Mouse (Mus musculus) forebrain, embryonic 14.5 days (tissue): ENCODE data around the gene Relb. TPM values are rescaled to one million over a fixed set of nuclear protein-coding genes. Genes with fewer than 3 reads are reported as not detected.

ENCODE experiments used
- ATAC-seq: fragments of 200-750 bp; cut with Nextera tagmentation; 2 replicates; pipeline ENCODE4 v1.8.0; 2017; ENCODE audit warnings: mild to moderate bottlenecking, moderate library complexity
- DNase-seq: peaks from one replicate; pipeline ENCODE4 v3.0.0-alpha.2; 2015; ENCODE audit warnings: low spot score
- H3K27ac ChIP-seq: fragments of 300-500 bp; sonication (generic); 2 replicates; pipeline ENCODE4 v1.5.1; 2014; ENCODE audit warnings: low read depth, mild to moderate bottlenecking, control low read depth, low read length, moderate library complexity
- H3K27me3 ChIP-seq: fragments of 300-500 bp; sonication (generic); replicated peaks from 2 replicates; pipeline ENCODE4 v1.6.1; 2014; ENCODE audit warnings: low read length, control low read depth, mixed read lengths; ENCODE audit not compliant: control insufficient read depth, insufficient read depth
- H3K36me3 ChIP-seq: fragments of 300-500 bp; sonication (generic); 2 replicates; pipeline ENCODE4 v1.6.1; 2014; ENCODE audit warnings: low read length, control low read depth; ENCODE audit not compliant: control insufficient read depth, insufficient read depth
- H3K4me1 ChIP-seq: fragments of 300-500 bp; sonication (generic); 2 replicates; pipeline ENCODE4 v1.6.1; 2014; ENCODE audit warnings: antibody characterized with exemption, low read length, control low read depth; ENCODE audit not compliant: control insufficient read depth, insufficient read depth
- H3K4me2 ChIP-seq: fragments of 300-500 bp; sonication (generic); 2 replicates; pipeline ENCODE4 v1.6.1; 2014; ENCODE audit warnings: mild to moderate bottlenecking, control low read depth, low read length
- H3K4me3 ChIP-seq: fragments of 300-500 bp; sonication (generic); 2 replicates; pipeline ENCODE4 v1.5.1; 2014; ENCODE audit warnings: low read depth, low read length, control low read depth
- H3K9ac ChIP-seq: fragments of 300-500 bp; sonication (generic); 2 replicates; pipeline ENCODE4 v1.6.1; 2014; ENCODE audit warnings: mild to moderate bottlenecking, low read length, control low read depth, moderate library complexity
- H3K9me3 ChIP-seq: fragments of 300-500 bp; sonication (generic); replicated peaks from 2 replicates; pipeline ENCODE4 v1.6.1; 2016; ENCODE audit warnings: low read length, control low read depth, mixed read lengths; ENCODE audit not compliant: control insufficient read depth
- WGBS: fragments of 180-500 bp; shearing (Covaris S2); extraction: QIAGEN DNeasy Blood & Tissue Kit; methylation state at CpG from one replicate; pipeline ENCODE4 v1.1.7; 2014; 5-methylcytosine and 5-hydroxymethylcytosine counted together
- polyA plus RNA-seq: library from polyadenylated mRNA; unstranded; fragments of >200 nt; fragmentation: Nextera tagmentation; extraction: Ambion mirVana; gene quantifications from 2 replicates; pipeline ENCODE4 v1.2.1, GENCODE M21; 2014

Relb gene
- polyA plus RNA-seq, result 2.8 and 3.0 TPM in 2 replicates

- peak within 1 kb of the TSS; percentile 56; the same call in 1 of the 2 replicates for H3K27ac ChIP-seq
- peaks cover 25% of the 10 kb centered on the region for H3K36me3 ChIP-seq
- peak within 1 kb of the TSS; percentile 52; the same call in 1 of the 2 replicates for H3K9ac ChIP-seq
- peak; percentile 78 for ATAC-seq
- H3K4me1 ChIP-seq, result peaks cover 2% of the 10 kb centered on the region; the same call in 1 of the 2 replicates
- peak within 1 kb of the TSS; percentile 67 for H3K4me3 ChIP-seq
- H3K27me3 ChIP-seq, result no peaks in the 10 kb centered on the region
- H3K4me2 ChIP-seq, result peak within 1 kb of the TSS; percentile 98
- 2% methylated on average over 36 of the region's 41 CpGs for WGBS
- DNase-seq, result peak; percentile 95
- H3K9me3 ChIP-seq, result no peaks in the 10 kb centered on the region
These were observed at the start of gene Relb for GRCm38 (mm10) chr7:19629361-19629734. Relb (minus strand) TSS chr7:19629438.

- H3K9me3 ChIP-seq, result no peaks in the 10 kb centered on the region
- WGBS, result 90% methylated on average over 3 of the region's 3 CpGs
- no peak for ATAC-seq
- no peaks in the 10 kb centered on the region for H3K27me3 ChIP-seq
- H3K4me3 ChIP-seq, result no peak overlapping the region
- H3K4me1 ChIP-seq, result no peaks in the 10 kb centered on the region
- H3K36me3 ChIP-seq, result no peaks in the 10 kb centered on the region
- no peak overlapping the region for H3K27ac ChIP-seq
- H3K4me2 ChIP-seq, result no peak overlapping the region
- H3K9ac ChIP-seq, result no peak overlapping the region
- DNase-seq, result no peak
These were observed 49.7 kb upstream of the Relb start for GRCm38 (mm10) chr7:19678901-19679300.

- Histone ChIP-seq H3K27me3 (no peaks in the 10 kb centered on the region), H3K9ac (no peak within 1 kb of the TSS), H3K4me3 (no peak within 1 kb of the TSS), H3K4me2 (no peak within 1 kb of the TSS), H3K4me1 (no peaks in the 10 kb centered on the region), H3K9me3 (no peaks in the 10 kb centered on the region), H3K27ac (no peak within 1 kb of the TSS), H3K36me3 (no peaks in the 10 kb centered on the region)
- WGBS, result 83% methylated on average over 8 of the region's 8 CpGs
- no peak for ATAC-seq
- no peak for DNase-seq
These were observed 48.6 kb upstream of the Relb start, which contains the start of gene Apoc2 for GRCm38 (mm10) chr7:19677872-19678271. Apoc2 (minus strand) TSS chr7:19677941.

- no peaks in the 10 kb centered on the region for H3K4me1 ChIP-seq
- no peaks in the 10 kb centered on the region for H3K36me3 ChIP-seq
- H3K4me3 ChIP-seq, result no peak overlapping the region
- H3K9me3 ChIP-seq, result no peaks in the 10 kb centered on the region
- DNase-seq (no peak), ATAC-seq (no peak)
- H3K27me3 ChIP-seq, result no peaks in the 10 kb centered on the region
- no peak overlapping the region for H3K27ac ChIP-seq
- H3K4me2 ChIP-seq, result no peak overlapping the region
- WGBS, result 68% methylated on average over 1 of the region's 1 CpGs
- no peak overlapping the region for H3K9ac ChIP-seq
These were observed 47.4 kb upstream of the Relb start for GRCm38 (mm10) chr7:19676662-19677061.

GRCm38 (mm10) chr7:19675824-19676223, 46.6 kb upstream of the Relb start:
- WGBS, result 89% methylated on average over 10 of the region's 10 CpGs
- Histone ChIP-seq H3K9ac (no peak overlapping the region), H3K4me1 (no peaks in the 10 kb centered on the region), H3K9me3 (no peaks in the 10 kb centered on the region), H3K4me3 (no peak overlapping the region), H3K27ac (no peak overlapping the region), H3K36me3 (no peaks in the 10 kb centered on the region), H3K4me2 (no peak overlapping the region), H3K27me3 (no peaks in the 10 kb centered on the region)
- ATAC-seq (no peak), DNase-seq (no peak)

GRCm38 (mm10) chr7:19673083-19673699, 44.0 kb upstream of the Relb start:
- WGBS, result 71% methylated on average over 14 of the region's 14 CpGs
- ATAC-seq, result no peak
- H3K9ac ChIP-seq, result no peak overlapping the region

GRCm38 (mm10) chr7:19671511-19671910, 42.3 kb upstream of the Relb start:
- DNase-seq (no peak), ATAC-seq (no peak)
- no peak overlapping the region for H3K4me2 ChIP-seq
- 69% methylated on average over 10 of the region's 10 CpGs for WGBS
- H3K27ac ChIP-seq, result no peak overlapping the region
- no peak overlapping the region for H3K4me3 ChIP-seq
- no peaks in the 10 kb centered on the region for H3K9me3 ChIP-seq
- H3K27me3 ChIP-seq, result no peaks in the 10 kb centered on the region
- H3K9ac ChIP-seq, result no peak overlapping the region
- H3K36me3 ChIP-seq, result no peaks in the 10 kb centered on the region
- H3K4me1 ChIP-seq, result no peaks in the 10 kb centered on the region

More at GRCm38 (mm10) chr7:19673083-19673699, 44.0 kb upstream of the Relb start:
- no peaks in the 10 kb centered on the region for H3K4me1 ChIP-seq
- no peaks in the 10 kb centered on the region for H3K36me3 ChIP-seq
- H3K4me2 ChIP-seq, result no peak overlapping the region
- no peak overlapping the region for H3K27ac ChIP-seq
- H3K9me3 ChIP-seq, result no peaks in the 10 kb centered on the region
- H3K4me3 ChIP-seq, result no peak overlapping the region
- H3K27me3 ChIP-seq, result no peaks in the 10 kb centered on the region
- DNase-seq, result no peak

- Histone ChIP-seq H3K36me3 (no peaks in the 10 kb centered on the region), H3K4me2 (no peak overlapping the region), H3K4me1 (peaks cover 4% of the 10 kb centered on the region), H3K9me3 (no peaks in the 10 kb centered on the region), H3K27ac (0 out of 2 replicates have a peak overlapping the region, but pooled peaks have one; percentile 35), H3K4me3 (no peak overlapping the region), H3K27me3 (no peaks in the 10 kb centered on the region), H3K9ac (no peak overlapping the region)
- 8% methylated on average over 10 of the region's 10 CpGs for WGBS
- ATAC-seq (peak; percentile 70), DNase-seq (peak; percentile 96)
These were observed 39.9 kb upstream of the Relb start for GRCm38 (mm10) chr7:19668947-19669721.

- H3K4me1 ChIP-seq, result peaks cover 12% of the 10 kb centered on the region
- H3K4me3 ChIP-seq, result no peak overlapping the region
- H3K9me3 ChIP-seq, result no peaks in the 10 kb centered on the region
- H3K4me2 ChIP-seq, result no peak overlapping the region
- no peak for ATAC-seq
- H3K9ac ChIP-seq, result no peak overlapping the region
- no peak overlapping the region for H3K27ac ChIP-seq
- 75% methylated on average over 2 of the region's 2 CpGs for WGBS
- no peaks in the 10 kb centered on the region for H3K27me3 ChIP-seq
- no peak for DNase-seq
- 0 out of 2 replicates have a peak, but pooled peaks cover 3% of the 10 kb centered on the region for H3K36me3 ChIP-seq
These were observed 38.2 kb upstream of the Relb start for GRCm38 (mm10) chr7:19667434-19667833.
